Mouse (Mus musculus): Measurements from ENCODE around the gene Apela.

GRCm38 (mm10) chr8:65032107-65032506 lies 5.0 kb downstream of the Apela start:
- TF ChIP-seq POLR2A (IDR thresholded peaks at IDR 0.05; ENCODE audit: insufficient read depth, low read length) = no peak
- no peak for TF ChIP-seq CTCF (IDR thresholded peaks at IDR 0.05; ENCODE audit: low read depth, low read length)

All from ES-Bruce4 (cell line).